Mouse (Mus musculus) hematopoietic stem cell, adult 5-6 weeks (primary cell): ENCODE measurements around the gene Brca1. TPM values are rescaled to one million over a fixed set of nuclear protein-coding genes. Genes with fewer than 3 reads are reported as not detected.

Source experiments
- ATAC-seq, 2 experiments: fragments of 125-278 bp in 1 of 2; replicated peaks in 1 of 2; 2 replicates each; pipeline ENCODE4 v1.8.0; 2016 to 2017; ENCODE audit warnings: inconsistent platforms in 2 of 2, mild to moderate bottlenecking in 2 of 2, moderate number of reproducible peaks in 2 of 2, low read depth in 1 of 2, moderate TSS enrichment in 1 of 2; ENCODE audit not compliant: low FRiP score in 2 of 2, poor library complexity in 2 of 2, severe bottlenecking in 2 of 2, insufficient read depth in 1 of 2, low TSS enrichment in 1 of 2
- total RNA-seq: library from RNA; stranded (forward); fragments of 172-1452, 232-1000 nt; gene quantifications from 2 replicates; pipeline ENCODE4 v1.2.3, GENCODE M21; 2017

Brca1 gene
- total RNA-seq, 1 experiment from 2014 or later, result 42.1 TPM

GRCm38 (mm10) chr11:101552476-101553300 lies 933 bp upstream of the Brca1 start:
- peak; percentile 91 to 95 for ATAC-seq

- no peak for ATAC-seq
These were observed 3.2 kb downstream of the Brca1 start for GRCm38 (mm10) chr11:101548526-101548925.

- no peak for ATAC-seq
These were observed 7.6 kb downstream of the Brca1 start for GRCm38 (mm10) chr11:101544132-101544531.

- no peak for ATAC-seq
These were observed 8.2 kb downstream of the Brca1 start for GRCm38 (mm10) chr11:101543533-101543932.

DNA sequence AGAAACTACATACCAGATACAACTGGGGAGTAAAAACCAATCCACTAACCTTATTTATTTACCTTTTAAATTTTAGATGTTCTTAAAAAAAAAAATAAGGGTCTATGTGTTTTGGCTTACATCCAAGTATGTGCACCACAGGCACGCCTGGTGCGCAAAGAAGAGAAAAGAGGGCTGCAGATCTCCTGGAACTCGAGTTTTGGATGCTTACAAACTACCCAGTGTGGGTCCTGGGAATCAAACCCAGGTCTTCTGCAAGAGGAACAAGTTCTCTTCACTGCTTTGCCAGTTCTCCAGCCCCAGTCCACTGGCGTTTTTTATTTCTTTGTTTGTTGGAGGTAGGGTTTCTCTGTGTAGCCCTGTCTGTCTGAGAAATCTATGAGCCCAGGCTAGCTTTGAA lies 25.1 kb downstream of the Brca1 start:
- no peak for ATAC-seq

DNA sequence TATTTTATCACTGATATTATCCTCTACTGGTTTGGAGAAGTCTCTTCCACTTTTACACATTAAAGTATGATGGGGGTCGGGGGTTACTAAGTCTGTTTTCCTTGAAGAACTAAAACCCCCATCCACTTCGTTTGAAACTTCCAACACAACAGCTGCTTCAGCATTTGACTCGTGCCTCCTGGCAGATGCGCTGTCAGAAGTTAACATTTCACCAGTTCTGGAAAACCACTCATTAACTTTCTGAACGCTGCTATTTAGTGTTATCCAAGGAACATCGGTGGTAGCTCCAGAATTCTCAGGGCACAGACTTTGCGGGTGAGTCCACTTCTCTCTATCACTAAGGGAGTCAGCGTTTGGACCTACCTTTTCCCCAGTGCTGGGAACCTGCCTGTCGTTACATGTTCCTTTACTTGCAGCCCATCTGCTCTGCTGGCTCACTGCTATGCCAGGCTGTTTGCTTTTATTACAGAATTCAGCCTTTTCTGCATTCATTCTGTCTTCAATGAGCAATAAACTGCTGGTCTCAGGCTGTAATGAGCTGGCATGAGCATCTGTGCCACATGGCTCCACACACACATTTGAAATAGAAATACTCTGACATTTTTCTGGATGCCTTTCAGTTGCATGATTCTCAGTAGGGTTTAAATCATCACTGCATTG lies 25.7 kb downstream of the Brca1 start:
- ATAC-seq, result no peak

DNA sequence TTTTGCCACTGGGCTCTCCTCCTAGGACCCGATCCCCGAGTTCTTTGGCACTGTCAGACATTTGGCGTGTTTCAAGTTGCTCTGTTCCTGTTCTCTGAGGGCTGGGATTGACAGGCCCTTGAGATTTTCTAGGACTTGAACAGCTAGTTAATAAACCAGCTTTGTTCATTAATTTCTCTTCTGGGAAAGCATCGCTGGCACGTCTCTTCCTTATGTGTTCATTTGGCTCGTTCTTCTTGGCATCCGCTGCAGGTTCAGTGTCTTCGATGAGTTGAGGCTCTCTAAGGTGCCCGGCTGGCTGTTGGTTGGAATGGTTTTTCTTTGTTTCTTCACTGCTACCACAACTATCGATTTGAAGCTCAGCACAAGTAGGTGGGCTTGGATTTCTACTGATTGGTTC lies 26.7 kb downstream of the Brca1 start:
- no peak for ATAC-seq

DNA sequence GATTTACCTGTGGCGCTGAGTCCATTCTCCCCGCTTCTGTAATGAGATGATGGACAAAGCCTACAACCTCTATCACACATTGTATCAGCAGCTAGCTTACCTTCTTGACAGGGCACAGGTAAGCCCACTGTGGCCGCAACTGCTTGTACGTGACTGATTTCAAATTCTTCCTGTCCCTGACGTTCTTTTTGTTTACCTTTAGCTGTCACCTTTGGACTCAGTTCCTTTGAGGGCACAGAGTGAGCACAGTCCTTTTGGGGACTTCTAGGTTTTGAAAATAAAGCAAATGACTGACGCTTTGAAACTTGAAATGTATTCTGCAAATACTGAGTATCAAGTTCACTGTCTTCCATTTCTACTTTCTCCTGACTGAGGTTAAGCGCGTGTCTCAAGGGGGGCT lies 27.3 kb downstream of the Brca1 start:
- no peak for ATAC-seq

GRCm38 (mm10) chr11:101519364-101519763 lies 32.4 kb downstream of the Brca1 start:
- no peak for ATAC-seq

DNA sequence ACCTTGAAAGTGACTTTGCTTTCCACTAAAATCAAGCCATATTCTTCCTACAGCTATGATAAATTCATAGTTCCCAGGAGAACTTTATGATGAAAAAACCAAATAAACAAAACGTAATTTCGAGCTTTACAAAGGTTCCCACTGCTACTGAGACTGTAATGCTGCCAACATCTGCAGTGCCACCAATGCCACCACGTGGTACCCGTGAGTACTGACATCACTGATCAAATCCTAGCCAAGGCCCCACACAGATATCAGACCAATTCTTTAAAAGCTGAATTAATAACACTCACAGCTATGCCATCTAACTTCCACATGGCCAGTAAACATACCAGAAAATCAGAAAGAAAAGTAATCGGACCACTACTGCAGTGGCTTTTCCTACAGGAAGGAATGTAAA lies 32.8 kb downstream of the Brca1 start:
- ATAC-seq, result no peak

DNA sequence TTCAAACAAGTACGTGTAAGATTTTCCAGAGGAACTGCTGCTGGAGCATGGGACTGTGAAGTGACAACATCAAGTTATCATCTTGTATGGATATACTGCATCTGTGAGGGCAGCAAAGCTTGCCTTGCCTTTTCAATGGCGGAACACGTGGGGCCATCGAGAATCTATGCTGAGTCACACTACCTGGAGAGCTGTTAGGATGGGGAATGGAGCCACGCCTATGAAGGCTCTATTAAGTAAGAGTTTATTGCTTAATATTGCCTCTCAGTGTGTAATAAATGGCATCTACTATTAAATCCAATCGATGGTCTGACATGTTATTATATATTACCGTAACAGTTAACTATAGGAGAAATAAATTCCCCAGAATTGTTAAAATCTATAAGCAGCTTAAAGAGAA lies 44.7 kb downstream of the Brca1 start:
- ATAC-seq, result no peak

GRCm38 (mm10) chr11:101506269-101506780 lies 45.4 kb downstream of the Brca1 start:
- no peak for ATAC-seq

DNA sequence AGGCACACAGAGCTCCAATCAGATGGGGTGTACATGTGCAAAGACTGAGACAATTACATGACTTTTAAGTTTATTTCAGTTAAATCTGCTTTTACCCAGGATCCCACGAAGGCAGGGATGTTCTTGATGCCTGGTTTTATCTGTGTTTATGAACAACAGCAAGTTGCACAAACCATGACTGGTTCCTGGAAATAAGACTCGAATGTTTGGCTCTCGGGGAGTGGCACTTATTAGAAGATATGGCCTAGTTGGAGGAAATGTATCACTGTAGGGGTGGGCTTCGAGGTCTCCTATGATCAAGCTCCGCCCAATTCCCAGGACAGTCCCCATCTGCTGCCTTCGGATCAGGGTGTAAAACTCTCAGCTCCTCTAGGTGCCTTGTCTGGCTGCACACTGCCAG lies 65.6 kb downstream of the Brca1 start:
- no peak for ATAC-seq

- ATAC-seq, result peak in 1 of 2 experiments; percentile 62; a peak in 2 of 4 replicates
These were observed 66.2 kb downstream of the Brca1 start for GRCm38 (mm10) chr11:101485509-101486028.

DNA sequence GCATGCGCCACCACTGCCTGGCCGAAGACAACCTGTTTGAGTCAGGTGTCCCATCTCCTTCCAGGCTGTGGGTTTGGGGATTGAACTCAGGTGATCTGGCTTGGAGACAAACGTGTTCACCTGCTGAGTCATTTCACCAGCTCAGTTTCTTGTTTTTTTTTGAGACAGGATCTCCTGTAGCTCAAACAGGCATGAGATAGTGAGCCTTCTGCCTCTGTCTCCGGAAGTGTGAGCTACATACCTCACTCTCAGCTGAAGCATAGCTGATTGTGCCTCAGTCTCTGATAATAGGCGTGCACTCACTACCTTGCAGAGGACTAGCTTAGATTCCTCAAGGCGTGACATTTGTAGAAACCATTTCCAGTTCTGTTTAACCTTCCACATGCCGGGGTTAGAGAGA lies 66.9 kb downstream of the Brca1 start:
- ATAC-seq, result no peak

DNA sequence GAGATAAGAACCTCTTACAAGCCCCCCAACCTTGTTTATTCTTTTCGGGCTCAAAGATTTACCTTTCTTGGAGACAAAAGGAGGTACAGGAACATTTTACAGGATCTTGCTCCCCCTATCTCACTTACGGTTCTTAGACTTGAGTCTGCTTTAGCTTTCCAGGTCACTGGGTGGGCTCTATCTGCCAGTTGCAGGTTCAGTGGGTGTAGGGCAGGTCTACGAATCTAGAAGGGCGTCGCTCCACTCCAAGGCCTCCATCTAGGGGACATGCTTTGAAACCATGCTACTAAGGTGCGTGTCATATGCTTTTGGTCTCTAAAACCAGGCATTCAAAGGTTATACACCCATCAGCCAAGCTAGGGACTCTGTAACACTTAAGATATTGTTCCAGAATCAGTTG lies 67.5 kb downstream of the Brca1 start:
- ATAC-seq, result no peak

GRCm38 (mm10) chr11:101483804-101484203 lies 68.0 kb downstream of the Brca1 start:
- ATAC-seq, result no peak

GRCm38 (mm10) chr11:101480912-101481311 lies 70.8 kb downstream of the Brca1 start:
- no peak for ATAC-seq
